Mouse (Mus musculus): ENCODE data around the gene Synrg. TPM values are rescaled to one million over a fixed set of nuclear protein-coding genes. Genes with fewer than 3 reads are reported as not detected.
A peak's percentile ranks its signal among the peaks of the same experiment; 100 is the strongest.

Synrg gene
- polyA plus RNA-seq, 1 experiment from 2014 or later, result 24.4 TPM

- H3K9ac ChIP-seq, result peak overlapping the region; percentile 56
- H3K4me1 ChIP-seq (replicated peaks), result peaks cover 29% of the 10 kb centered on the region
- peak overlapping the region; percentile 67 for H3K4me3 ChIP-seq
- peaks cover 30% of the 10 kb centered on the region for H3K27me3 ChIP-seq
- no peaks in the 10 kb centered on the region for H3K36me3 ChIP-seq
- peak; percentile 82 for ATAC-seq (ENCODE audit: low FRiP score, low read depth)
- WGBS, result 3% methylated on average over 62 of the region's 63 CpGs
- H3K27ac ChIP-seq (replicated peaks), result peak overlapping the region; percentile 35; the same call in 1 of the 2 replicates
- no peaks in the 10 kb centered on the region for H3K9me3 ChIP-seq
- H3K4me2 ChIP-seq, result peak overlapping the region; percentile 98
These were observed 104.2 kb downstream of the Synrg start for GRCm38 (mm10) chr11:84068191-84069033.

GRCm38 (mm10) chr11:84069034-84069370 lies 104.8 kb downstream of the Synrg start, which contains the start of gene Dusp14:
Dusp14 (minus strand) TSS chr11:84069261.
- Histone ChIP-seq H3K27me3 (peaks cover 30% of the 10 kb centered on the region), H3K9me3 (no peaks in the 10 kb centered on the region), H3K27ac (replicated peaks) (peak within 1 kb of the TSS; percentile 35; the same call in 1 of the 2 replicates), H3K4me2 (peak within 1 kb of the TSS; percentile 98), H3K4me3 (peak within 1 kb of the TSS; percentile 67), H3K36me3 (no peaks in the 10 kb centered on the region), H3K4me1 (replicated peaks) (peaks cover 29% of the 10 kb centered on the region), H3K9ac (peak within 1 kb of the TSS; percentile 56)
- 12% methylated on average over 11 of the region's 11 CpGs for WGBS
- ATAC-seq (ENCODE audit: low FRiP score, low read depth), result no peak

DNA sequence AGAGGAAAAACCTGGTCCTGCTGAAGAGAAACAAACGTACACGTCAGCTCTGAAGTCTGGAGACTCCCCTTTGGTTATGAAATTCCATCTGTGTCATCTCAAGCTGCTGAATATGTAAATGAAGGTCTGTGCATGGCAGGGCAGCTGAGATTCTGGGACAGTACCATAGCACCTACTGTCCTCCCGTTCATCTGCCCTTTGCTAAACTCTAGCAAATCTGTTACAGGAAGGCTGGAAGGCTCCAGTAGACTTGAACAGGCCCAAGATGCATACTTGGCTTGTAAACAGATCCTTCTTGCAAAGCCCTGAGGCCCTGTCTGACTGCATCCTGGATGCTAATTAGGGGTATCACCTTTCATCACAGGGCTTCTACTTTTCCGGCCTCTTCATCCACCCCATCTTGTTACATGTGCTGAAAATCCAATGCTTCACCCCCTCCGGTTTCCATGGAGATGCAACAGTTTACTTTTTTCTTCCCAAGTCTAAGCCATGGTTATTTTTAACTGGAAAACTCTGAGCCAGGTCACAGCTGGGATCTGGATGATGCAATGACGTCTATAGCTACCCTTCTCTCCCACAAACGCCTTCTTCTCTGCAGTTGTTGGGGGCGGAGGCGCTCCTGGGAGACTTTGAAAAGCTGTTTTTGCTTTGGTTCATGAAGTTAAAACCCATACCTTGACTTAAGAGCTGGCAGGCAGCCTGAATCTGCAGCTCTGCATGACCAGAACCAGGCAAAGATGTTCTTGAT lies 108.8 kb downstream of the Synrg start:
- 56% methylated on average over 9 of the region's 9 CpGs for WGBS
- no peak overlapping the region for H3K9ac ChIP-seq

GRCm38 (mm10) chr11:84073816-84074764 lies 109.9 kb downstream of the Synrg start:
- Histone ChIP-seq H3K4me1 (replicated peaks) (0 out of 2 replicates have a peak, but pooled peaks cover under 1% of the 10 kb centered on the region), H3K4me2 (no peak overlapping the region), H3K4me3 (no peak overlapping the region), H3K9me3 (no peaks in the 10 kb centered on the region), H3K27ac (replicated peaks) (no peak overlapping the region), H3K27me3 (peaks cover 10% of the 10 kb centered on the region), H3K36me3 (peaks cover 10% of the 10 kb centered on the region; the same call in 1 of the 2 replicates), H3K9ac (no peak overlapping the region)
- ATAC-seq (ENCODE audit: low FRiP score, low read depth), result no peak
- WGBS, result 78% methylated on average over 7 of the region's 7 CpGs

More for the DNA sequence above, 108.8 kb downstream of the Synrg start:
- Histone ChIP-seq H3K27me3 (peaks cover 15% of the 10 kb centered on the region), H3K27ac (replicated peaks) (no peak overlapping the region), H3K4me2 (no peak overlapping the region), H3K9me3 (no peaks in the 10 kb centered on the region), H3K4me1 (replicated peaks) (peaks cover 7% of the 10 kb centered on the region; the same call in 1 of the 2 replicates), H3K36me3 (no peaks in the 10 kb centered on the region), H3K4me3 (no peak overlapping the region)
- no peak for ATAC-seq (ENCODE audit: low FRiP score, low read depth)

GRCm38 (mm10) chr11:84077008-84077407 lies 112.8 kb downstream of the Synrg start:
- Histone ChIP-seq H3K27ac (replicated peaks) (no peak overlapping the region), H3K36me3 (peaks cover 19% of the 10 kb centered on the region), H3K9ac (no peak overlapping the region), H3K4me1 (replicated peaks) (no peaks in the 10 kb centered on the region), H3K4me3 (no peak overlapping the region), H3K9me3 (no peaks in the 10 kb centered on the region), H3K27me3 (no peaks in the 10 kb centered on the region), H3K4me2 (no peak overlapping the region)
- WGBS, result 76% methylated on average over 2 of the region's 2 CpGs
- no peak for ATAC-seq (ENCODE audit: low FRiP score, low read depth)

DNA sequence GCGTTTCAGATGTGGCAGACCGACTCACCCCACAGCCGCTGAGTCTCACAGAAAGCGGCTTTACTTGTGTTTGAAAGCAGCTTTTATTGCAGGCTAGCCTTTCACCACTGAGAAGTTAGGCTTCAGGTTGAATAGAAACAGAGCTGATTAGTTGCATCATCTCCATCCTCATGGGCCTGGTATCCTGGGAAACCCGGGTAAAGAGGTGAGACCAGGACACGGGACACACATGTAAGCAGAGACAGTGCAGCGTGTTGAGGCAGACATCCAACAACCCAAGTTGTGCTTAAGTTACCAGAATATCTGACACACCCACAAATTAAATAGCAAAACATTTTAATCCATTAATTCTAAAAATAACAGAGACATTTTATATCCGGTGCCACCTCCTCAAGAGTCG lies 114.4 kb downstream of the Synrg start:
- H3K4me1 ChIP-seq (replicated peaks), result no peaks in the 10 kb centered on the region
- 91% methylated on average over 9 of the region's 9 CpGs for WGBS
- H3K27me3 ChIP-seq, result no peaks in the 10 kb centered on the region
- no peak overlapping the region for H3K4me2 ChIP-seq
- H3K36me3 ChIP-seq, result peaks cover 30% of the 10 kb centered on the region
- H3K27ac ChIP-seq (replicated peaks), result no peak overlapping the region
- no peak for ATAC-seq (ENCODE audit: low FRiP score, low read depth)
- no peaks in the 10 kb centered on the region for H3K9me3 ChIP-seq
- no peak overlapping the region for H3K9ac ChIP-seq
- H3K4me3 ChIP-seq, result no peak overlapping the region

GRCm38 (mm10) chr11:84079361-84079760 lies 115.1 kb downstream of the Synrg start:
- WGBS, result 90% methylated on average over 11 of the region's 11 CpGs
- no peak for ATAC-seq (ENCODE audit: low FRiP score, low read depth)
- Histone ChIP-seq H3K36me3 (peaks cover 30% of the 10 kb centered on the region), H3K4me1 (replicated peaks) (no peaks in the 10 kb centered on the region), H3K9me3 (no peaks in the 10 kb centered on the region), H3K27ac (replicated peaks) (no peak overlapping the region), H3K9ac (no peak overlapping the region), H3K4me2 (no peak overlapping the region), H3K4me3 (no peak overlapping the region), H3K27me3 (no peaks in the 10 kb centered on the region)

DNA sequence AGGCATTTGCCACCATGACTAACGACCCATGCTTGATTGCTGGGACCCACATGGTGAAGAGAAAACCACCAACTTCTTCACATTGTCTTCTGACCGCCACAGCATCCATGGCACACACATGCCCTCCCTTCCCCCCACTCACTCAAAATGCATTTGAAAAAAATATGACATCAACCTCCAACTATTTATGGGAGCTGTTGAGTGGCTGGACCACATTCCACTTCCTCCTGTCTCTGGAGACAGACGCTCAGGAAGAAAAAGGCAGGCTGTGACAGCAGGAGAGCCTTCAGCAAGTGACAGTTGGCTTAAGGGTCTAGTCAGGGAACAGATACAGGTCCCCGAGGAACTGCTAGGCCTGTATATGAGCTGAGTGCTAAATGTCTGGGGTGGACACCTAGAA lies 115.7 kb downstream of the Synrg start:
- 78% methylated on average over 4 of the region's 4 CpGs for WGBS
- no peak overlapping the region for H3K4me3 ChIP-seq
- no peak overlapping the region for H3K9ac ChIP-seq
- no peak overlapping the region for H3K4me2 ChIP-seq
- no peaks in the 10 kb centered on the region for H3K27me3 ChIP-seq
- no peak for ATAC-seq (ENCODE audit: low FRiP score, low read depth)
- H3K27ac ChIP-seq (replicated peaks), result no peak overlapping the region
- peaks cover 30% of the 10 kb centered on the region for H3K36me3 ChIP-seq
- no peaks in the 10 kb centered on the region for H3K4me1 ChIP-seq (replicated peaks)
- no peaks in the 10 kb centered on the region for H3K9me3 ChIP-seq

DNA sequence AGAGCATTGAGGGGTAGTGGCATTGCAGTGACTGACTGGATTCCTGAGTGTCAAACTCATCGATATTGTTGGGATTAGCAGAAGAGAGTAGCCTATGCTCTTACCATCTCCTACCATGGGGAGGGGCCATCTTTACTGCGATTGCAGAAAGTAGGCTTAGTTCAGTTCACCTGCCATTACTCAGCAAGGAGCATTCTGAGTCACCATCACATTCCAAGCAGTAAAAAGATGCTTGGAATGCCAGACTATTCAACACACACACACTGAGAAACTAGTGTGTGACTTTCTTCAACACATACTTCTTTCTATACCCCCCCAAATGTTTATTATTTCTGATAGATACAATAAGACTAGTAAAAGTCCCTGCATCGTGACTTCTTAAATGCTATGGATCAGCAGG lies 116.1 kb downstream of the Synrg start:
- Histone ChIP-seq H3K27ac (replicated peaks) (no peak overlapping the region), H3K9ac (no peak overlapping the region), H3K9me3 (no peaks in the 10 kb centered on the region), H3K27me3 (no peaks in the 10 kb centered on the region), H3K4me3 (no peak overlapping the region), H3K36me3 (peaks cover 30% of the 10 kb centered on the region), H3K4me2 (no peak overlapping the region), H3K4me1 (replicated peaks) (no peaks in the 10 kb centered on the region)
- ATAC-seq (ENCODE audit: low FRiP score, low read depth), result no peak
- WGBS, result 94% methylated on average over 3 of the region's 3 CpGs

GRCm38 (mm10) chr11:84081901-84082300 lies 117.7 kb downstream of the Synrg start:
- ATAC-seq (ENCODE audit: low FRiP score, low read depth), result no peak
- Histone ChIP-seq H3K27me3 (no peaks in the 10 kb centered on the region), H3K4me2 (no peak overlapping the region), H3K27ac (replicated peaks) (no peak overlapping the region), H3K9me3 (no peaks in the 10 kb centered on the region), H3K4me1 (replicated peaks) (no peaks in the 10 kb centered on the region), H3K36me3 (peaks cover 42% of the 10 kb centered on the region), H3K9ac (no peak overlapping the region), H3K4me3 (no peak overlapping the region)
- WGBS, result 83% methylated on average over 5 of the region's 5 CpGs

GRCm38 (mm10) chr11:84090572-84090971 lies 126.3 kb downstream of the Synrg start:
- H3K9me3 ChIP-seq, result no peaks in the 10 kb centered on the region
- WGBS, result 76% methylated on average over 8 of the region's 8 CpGs
- H3K27me3 ChIP-seq, result no peaks in the 10 kb centered on the region
- peaks cover 41% of the 10 kb centered on the region for H3K36me3 ChIP-seq
- no peak overlapping the region for H3K27ac ChIP-seq (replicated peaks)
- no peak overlapping the region for H3K4me2 ChIP-seq
- no peaks in the 10 kb centered on the region for H3K4me1 ChIP-seq (replicated peaks)
- H3K9ac ChIP-seq, result no peak overlapping the region
- no peak for ATAC-seq (ENCODE audit: low FRiP score, low read depth)
- no peak overlapping the region for H3K4me3 ChIP-seq
